Mouse (Mus musculus) heart, postnatal 4 days (tissue): ENCODE measurements around the gene Pdgfb. TPM values are rescaled to one million over a fixed set of nuclear protein-coding genes. Genes with fewer than 3 reads are reported as not detected.

Experiments used
- DNase-seq: peaks from one replicate; pipeline ENCODE4 v3.0.0; 2021
- total RNA-seq, 2 experiments: library from RNA; stranded (reverse); gene quantifications; 2 replicates each; pipeline ENCODE4 v1.2.3; 2021

Pdgfb gene
- 10 to 100 TPM; 46.4 to 50.7 TPM for total RNA-seq

DNA sequence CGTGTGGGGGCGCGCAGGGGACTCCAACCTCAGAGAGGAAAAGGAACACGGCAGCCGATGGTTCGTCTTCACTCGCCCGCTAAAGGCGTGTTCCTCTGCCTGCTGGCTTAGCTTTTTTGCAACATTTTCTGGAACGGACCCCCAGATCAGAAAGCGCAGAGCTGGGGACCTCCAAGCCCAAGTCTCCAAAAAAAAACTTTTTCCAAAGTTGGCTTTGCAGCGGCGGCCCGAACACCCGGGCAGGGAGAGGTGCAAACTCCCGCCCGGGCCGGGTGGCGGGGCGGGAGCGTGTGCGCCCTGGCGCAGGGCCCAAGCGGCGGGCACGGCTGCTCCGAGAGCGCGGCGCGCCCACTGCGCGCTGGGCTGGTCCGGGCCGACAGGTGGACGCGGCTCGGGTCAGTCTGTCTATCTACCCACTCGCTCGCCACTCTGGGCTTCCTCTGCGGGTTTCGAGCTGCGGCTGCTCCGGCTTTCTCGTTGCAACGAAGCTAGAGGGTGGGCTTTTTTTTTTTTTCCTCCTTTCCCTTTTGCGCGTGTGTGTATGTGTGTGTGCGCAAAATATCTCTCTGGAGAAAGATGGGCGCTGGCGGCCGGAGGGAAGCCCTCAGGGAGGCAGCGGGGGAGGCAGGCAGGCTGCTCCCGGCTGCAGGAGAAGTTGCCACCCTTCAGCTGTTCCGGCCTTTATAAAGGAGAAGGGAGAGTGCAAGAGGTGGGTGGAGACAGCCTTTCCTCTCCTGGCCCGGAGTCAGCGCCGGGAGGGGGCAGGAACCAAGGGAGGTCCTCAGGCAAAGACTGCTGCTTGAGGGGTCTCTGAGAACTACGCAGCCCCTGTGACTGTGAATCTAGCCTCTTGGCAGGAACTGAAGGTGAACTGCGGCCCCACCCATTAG, at the start of gene Pdgfb:
Gene Pdgfb, minus strand, starts transcription at position 657 of the 890 bp plus-strand sequence.
- peak; percentile 76 for DNase-seq

DNA sequence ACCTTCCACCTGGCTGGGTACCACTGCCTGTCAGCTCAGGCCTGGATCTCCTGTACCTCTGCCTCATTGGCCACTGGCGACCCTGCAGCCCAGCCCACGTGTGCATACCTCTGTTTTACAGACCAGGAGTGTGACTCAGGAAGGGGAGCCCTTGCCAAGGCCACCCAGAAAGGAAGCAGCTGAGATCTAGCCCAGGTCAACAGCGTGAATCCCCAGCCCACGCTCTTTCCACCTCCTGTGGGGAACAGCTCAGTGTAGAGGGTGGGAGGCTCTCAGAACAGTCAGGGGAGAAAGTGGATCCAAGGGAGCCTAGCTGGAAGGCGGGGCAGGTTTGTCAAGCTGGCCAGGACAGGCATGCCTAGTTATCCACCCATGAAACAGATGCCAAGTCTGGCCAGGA, 48.0 kb upstream of the Pdgfb start:
- DNase-seq: no peak

DNA sequence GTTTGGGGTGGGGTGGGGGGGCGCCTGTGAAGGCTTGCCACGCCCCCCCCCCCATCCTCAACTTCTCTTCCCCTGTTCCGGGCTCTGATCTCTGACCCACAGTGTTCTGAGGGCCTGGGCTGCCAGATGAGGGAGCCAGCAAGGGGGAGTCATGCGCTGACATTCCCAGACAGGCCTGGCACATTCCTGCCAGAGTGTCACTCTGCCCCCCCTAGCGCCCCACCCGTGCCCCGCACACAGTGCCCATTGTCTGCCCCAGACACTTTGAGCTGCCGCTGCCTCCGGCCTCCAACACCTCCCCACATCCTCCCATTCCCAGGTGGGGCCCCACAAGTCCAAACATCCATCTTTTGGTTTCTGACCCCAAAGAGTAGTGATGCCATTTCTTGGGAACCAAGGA, 47.6 kb upstream of the Pdgfb start:
- no peak for DNase-seq

DNA sequence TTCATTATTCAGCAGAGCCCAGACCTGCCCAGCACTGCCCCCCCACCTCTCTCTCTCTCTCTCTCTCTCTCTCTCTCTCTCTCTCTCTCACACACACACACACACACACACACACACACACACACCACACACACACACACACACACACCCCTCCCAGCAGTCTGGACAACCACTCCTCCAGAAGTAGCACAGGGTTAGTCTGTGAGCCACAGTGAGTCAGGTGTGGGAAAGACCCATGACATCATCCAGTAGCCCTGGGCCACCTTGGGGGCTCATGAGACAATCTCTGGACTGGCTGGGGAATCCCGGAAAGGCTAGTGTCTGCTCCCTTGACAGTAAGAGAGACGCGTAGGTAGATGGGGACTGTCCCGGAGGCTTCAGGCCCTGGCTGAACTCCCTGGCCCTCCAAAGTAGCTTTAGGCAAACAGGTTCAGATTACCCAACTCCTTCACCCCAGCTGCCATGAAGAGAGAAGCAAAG, 46.3 kb upstream of the Pdgfb start:
- no peak for DNase-seq

DNA sequence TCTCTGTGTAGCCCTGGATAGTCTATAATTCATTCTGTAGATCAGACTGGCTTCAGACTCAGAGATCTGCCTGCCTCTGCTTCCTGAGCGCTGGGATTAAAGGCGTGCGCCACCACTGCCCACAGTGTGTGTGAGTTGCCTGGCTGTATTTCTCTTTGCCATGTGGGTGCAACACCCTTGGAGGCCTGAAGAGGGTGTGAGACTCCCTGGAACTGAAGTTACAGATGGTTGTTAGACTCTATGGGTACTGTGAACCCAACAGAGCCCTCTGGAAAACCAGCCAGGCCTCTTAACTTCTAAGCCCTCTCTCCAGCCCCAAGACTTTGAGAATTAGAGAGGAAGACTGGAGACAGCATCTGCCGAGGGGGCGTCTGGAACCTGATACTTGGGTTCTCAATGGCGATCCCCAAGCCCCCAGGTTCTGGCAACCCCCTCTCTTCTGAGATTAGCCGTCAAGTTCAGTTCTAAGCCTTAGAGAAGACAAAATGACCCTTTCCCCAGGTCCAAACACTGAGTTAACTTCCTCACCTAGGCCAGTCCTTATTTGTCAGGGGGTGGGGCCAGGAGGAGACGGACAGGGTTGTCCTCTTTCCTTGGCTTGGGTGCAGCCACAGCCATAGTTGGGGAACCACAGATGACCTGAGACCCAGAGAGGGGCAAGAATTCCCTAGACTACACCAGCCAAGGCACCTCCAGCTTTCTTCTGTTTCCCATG, 45.7 kb upstream of the Pdgfb start:
- no peak for DNase-seq

DNA sequence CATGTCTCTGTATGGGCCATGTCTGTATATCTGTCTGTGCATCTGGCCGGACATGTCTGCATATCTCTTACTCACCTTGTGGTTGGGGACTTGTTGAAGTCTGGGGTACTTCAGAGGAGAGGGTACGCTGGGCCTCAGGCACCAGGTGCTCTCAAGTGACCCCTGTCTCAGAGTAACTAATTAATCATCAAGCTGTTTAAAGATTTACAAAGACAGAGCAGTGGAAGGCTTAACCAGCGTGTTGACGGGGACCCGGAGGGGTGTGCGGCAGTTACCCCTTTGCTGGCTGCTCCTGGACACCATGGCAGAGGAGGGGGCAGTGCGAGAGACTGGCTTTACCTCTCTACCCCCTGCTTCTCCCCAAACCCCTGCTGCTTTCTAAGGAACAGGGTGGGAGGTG, 44.8 kb upstream of the Pdgfb start:
- no peak for DNase-seq

GRCm38 (mm10) chr15:80058151-80058550, 43.4 kb upstream of the Pdgfb start:
- no peak for DNase-seq

DNA sequence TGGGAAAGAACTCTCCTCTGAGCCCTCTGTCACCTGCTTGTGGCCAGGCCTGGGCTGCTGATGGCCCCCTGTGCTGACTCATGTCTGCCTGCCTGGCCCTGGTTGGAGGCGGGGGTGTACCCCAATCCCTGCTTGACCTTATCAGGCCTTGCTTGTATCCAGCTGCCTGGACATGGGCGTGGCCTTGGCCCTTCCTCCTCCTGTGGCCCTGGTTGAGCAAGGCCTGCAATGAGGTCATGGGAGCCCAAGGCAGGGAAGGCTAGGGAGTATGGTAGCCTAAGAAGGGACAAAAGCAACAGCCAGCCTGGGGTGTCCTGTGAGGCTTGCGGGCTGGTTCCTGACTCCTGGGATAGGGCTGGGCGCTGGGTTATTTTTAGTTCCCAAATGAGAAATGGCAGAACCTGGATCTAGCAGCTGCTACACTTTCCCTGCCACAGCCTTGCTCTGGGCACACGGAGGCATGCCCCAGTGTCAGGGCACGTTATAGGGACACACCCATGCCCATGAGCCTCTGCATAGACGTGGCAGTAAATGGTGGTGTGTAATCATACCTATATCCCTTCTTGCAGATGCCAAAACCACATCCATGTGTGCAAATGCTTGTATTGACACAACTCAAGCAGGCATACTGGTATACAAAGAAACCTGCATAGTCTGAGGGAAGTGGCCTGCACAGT, 39.4 kb upstream of the Pdgfb start:
- DNase-seq: peak; percentile 69

DNA sequence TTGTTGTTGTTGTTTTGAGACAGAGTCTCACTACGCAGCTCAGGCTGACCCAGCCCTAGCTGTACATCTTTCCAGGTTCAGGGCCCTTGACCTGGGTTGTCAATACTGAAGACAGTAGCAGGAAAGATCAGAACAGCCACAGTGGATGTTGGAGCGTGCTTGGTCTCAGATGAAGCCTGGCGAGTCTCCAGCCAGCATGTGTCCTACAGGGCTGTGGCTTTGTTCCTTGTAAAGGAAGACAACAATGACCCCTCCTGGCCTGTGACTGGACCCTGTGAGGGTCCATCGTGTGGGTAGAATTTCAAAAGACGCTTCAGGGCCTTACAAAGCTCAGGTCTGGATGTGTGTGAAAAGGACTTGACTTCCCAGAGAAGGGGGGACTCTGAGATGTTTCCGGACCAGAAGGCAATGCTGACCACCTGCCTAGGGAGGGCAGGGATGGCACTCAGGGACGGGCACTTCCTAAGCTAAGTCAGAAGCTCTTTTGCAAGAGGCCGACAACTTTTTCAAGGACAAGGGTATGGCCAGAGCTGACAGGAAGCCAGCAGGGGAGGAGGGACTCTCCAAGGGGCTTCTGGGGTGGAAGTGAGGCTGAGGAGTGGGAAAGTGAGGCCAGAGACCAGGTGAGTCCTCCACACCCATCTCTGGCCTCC, 38.7 kb upstream of the Pdgfb start:
- DNase-seq: peak; percentile 67

GRCm38 (mm10) chr15:80051782-80052181, 37.0 kb upstream of the Pdgfb start:
- DNase-seq: no peak

DNA sequence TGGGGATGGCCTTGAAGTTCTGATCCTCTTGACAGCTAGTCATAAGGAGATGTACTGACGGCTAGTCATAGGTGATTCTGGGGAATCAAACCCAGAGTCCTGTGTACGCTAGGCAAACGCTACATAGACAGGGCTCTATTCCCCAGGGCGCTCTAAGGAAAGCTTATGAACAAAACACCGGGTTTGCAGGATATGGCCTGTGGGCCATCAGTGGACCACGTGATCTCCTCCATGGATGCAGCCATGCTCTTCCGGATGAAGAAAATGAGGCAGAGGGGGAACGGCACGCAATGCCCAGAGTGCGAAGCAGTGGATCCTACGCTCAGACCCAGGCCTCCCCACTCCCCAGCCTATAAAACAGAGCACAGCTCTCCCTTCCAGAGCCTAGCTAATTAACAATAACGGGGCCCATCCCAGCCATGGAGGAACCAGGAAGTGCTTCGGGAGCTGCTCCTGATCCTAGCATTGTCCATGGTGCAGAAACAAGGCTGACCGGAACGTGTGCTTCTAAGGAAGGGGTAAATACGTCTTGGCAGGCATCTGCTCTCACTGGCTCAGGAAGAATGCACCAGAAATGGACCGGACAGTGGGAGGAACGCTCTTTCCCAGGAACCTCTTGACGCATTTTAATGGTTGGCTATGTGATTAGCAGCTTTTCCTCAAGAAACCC, 36.5 kb upstream of the Pdgfb start:
- DNase-seq: no peak

- peak; percentile 69 for DNase-seq
Observed at GRCm38 (mm10) chr15:80050093-80050492, 35.3 kb upstream of the Pdgfb start.

GRCm38 (mm10) chr15:80047973-80048372, 33.2 kb upstream of the Pdgfb start:
- DNase-seq: no peak

DNA sequence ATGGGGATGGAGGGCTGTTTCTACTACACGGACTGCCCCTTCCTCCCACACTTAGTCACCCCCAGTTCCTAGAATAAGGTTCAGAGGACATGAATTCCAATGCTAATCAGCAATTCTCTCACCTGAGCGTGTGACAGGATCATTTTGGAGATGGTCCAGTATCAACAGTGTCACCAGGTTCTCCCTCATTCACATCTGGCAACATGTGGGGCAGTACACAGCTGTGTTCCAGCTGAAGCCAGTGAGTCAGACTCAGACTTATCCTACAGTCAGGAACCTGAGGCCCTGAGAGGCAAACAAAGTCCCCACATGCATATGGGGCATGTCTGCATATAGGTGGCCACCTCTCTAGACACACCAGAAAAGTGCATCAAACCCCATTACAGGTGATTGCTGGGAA, 32.5 kb upstream of the Pdgfb start:
- DNase-seq: no peak

DNA sequence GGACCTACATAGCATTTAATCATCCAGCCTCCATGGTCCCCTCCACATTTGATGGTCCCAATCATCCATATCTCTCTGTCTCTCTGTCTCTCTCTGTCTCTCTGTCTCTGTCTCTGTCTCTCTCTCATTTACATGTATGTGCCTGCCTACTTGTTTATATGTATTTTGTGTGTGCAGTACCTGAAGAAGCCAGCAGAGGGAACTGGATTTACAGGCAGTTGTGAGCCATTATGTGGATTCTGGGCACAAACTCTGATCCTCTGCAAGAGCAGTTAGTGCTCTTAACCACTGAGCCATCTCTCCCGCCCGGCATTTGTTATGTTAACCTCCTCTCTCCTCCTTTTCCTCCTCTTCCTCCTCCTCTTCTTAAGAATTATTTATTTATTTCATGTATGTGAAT, 31.0 kb upstream of the Pdgfb start:
- DNase-seq: no peak

DNA sequence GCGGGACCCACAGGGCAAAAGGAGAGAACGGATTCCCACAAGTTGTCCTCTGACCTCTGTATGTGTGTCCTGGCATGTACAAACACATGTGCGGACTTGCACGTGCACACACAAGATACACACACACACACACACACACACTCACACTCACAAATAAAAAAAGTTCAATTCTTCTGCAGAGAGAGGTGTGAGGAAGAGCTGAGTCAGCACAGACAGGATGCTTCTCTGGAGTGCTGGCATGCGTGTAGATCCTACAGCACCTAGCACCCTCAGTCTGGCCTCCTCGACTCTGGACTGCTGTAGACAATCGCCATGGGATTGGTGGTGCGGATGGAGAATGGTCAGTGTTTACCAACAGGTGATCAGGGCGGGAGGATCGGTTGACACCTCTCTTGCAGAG, 29.5 kb upstream of the Pdgfb start:
- DNase-seq: no peak

GRCm38 (mm10) chr15:80042152-80042551, 27.4 kb upstream of the Pdgfb start:
- no peak for DNase-seq

GRCm38 (mm10) chr15:80038110-80038391, 23.3 kb upstream of the Pdgfb start:
- DNase-seq: no peak

DNA sequence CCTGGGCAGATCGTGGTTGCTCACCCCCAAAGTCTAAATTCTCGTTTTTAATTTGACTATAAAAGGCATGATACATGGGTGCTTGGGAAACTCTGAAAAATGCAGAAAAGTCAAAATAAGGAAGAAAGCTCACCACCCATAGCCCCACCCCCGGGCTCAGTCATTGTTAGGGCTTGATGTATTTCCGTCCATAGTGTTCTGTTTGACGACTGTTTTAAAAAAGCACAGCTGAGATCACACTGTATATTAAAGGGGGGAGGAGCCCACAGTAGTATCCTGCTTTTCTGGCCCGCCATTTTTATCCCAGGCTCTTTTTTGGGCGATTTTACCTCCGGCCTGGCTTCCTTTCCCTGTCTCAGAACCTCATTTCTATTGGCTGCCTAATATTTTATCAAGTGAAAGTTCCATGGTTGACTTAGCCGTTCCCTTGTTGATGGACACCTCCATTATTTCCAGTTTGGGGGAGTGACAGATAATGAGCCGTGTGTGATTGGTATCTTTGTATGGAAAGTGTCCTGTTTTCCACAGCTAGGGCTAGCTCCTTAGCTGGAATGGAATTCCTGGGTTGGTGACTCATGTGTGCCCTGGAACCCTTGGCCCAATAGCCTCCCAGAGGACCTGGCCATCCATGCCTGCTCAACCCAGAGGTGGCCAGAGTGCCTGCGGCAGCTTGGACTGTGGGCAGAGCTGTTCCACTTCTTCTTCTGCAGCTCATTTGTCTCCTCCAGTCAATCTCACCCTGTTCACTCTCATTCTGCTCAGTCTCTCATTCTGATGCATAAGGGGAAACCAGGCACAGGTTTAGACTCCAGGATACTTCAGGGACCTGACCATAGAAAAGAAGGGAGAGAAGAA, 22.7 kb upstream of the Pdgfb start:
- no peak for DNase-seq

- no peak for DNase-seq
Observed at GRCm38 (mm10) chr15:80035341-80035885, 20.6 kb upstream of the Pdgfb start.

- no peak for DNase-seq
Observed at GRCm38 (mm10) chr15:80034913-80035312, 20.1 kb upstream of the Pdgfb start.
